Mouse (Mus musculus): ENCODE measurements around the gene 6430548M08Rik. TPM values are rescaled to one million over a fixed set of nuclear protein-coding genes. Genes with fewer than 3 reads are reported as not detected.

The 6430548M08Rik gene
- polyA plus RNA-seq, 1 experiment from 2014 or later, result 8.5 TPM

GRCm38 (mm10) chr8:120100388-120101067 lies 13.4 kb upstream of the 6430548M08Rik start:
- Histone ChIP-seq H3K4me3 (ENCODE audit: low read length) (peak overlapping the region; percentile 89), H3K4me2 (ENCODE audit: low read depth, low read length) (peak overlapping the region; percentile 72), H3K9ac (ENCODE audit: low read length) (peak overlapping the region; percentile 93), H3K9me3 (ENCODE audit: control insufficient read depth, low read length) (no peaks in the 10 kb centered on the region), H3K27ac (ENCODE audit: low read length) (peak overlapping the region; percentile 93), H3K27me3 (ENCODE audit: control insufficient read depth, insufficient read depth, low read depth, low read length) (no peaks in the 10 kb centered on the region), H3K36me3 (ENCODE audit: control insufficient read depth, insufficient read depth, low read length) (no peaks in the 10 kb centered on the region), H3K4me1 (replicated peaks; ENCODE audit: control insufficient read depth, insufficient read depth, low read length) (peaks cover 20% of the 10 kb centered on the region)
- 4% methylated on average over 25 of the region's 25 CpGs for WGBS
- 0 out of 2 replicates have a peak, but pooled peaks have one; percentile 6 for ATAC-seq (ENCODE audit: low read depth)

- peak within 1 kb of the TSS; percentile 72 for H3K4me2 ChIP-seq (ENCODE audit: low read depth, low read length)
- peaks cover 20% of the 10 kb centered on the region for H3K4me1 ChIP-seq (replicated peaks; ENCODE audit: control insufficient read depth, insufficient read depth, low read length)
- H3K36me3 ChIP-seq (ENCODE audit: control insufficient read depth, insufficient read depth, low read length), result no peaks in the 10 kb centered on the region
- H3K27me3 ChIP-seq (ENCODE audit: control insufficient read depth, insufficient read depth, low read depth, low read length), result no peaks in the 10 kb centered on the region
- peak within 1 kb of the TSS; percentile 93 for H3K27ac ChIP-seq (ENCODE audit: low read length)
- H3K9ac ChIP-seq (ENCODE audit: low read length), result peak within 1 kb of the TSS; percentile 93
- H3K4me3 ChIP-seq (ENCODE audit: low read length), result peak within 1 kb of the TSS; percentile 89
- H3K9me3 ChIP-seq (ENCODE audit: control insufficient read depth, low read length), result no peaks in the 10 kb centered on the region
- WGBS, result under 1% methylated on average over 77 of the region's 88 CpGs
- ATAC-seq (ENCODE audit: low read depth), result peak; percentile 80
Measured at GRCm38 (mm10) chr8:120101068-120101972, 12.6 kb upstream of the 6430548M08Rik start, which contains the start of gene Zdhhc7. Zdhhc7 (minus strand) TSS chr8:120101482.

- no peak overlapping the region; the same call in 1 of the 2 replicates for H3K4me3 ChIP-seq (ENCODE audit: low read length)
- H3K4me2 ChIP-seq (ENCODE audit: low read depth, low read length), result peak overlapping the region; percentile 72; the same call in 1 of the 2 replicates
- H3K9me3 ChIP-seq (ENCODE audit: control insufficient read depth, low read length), result no peaks in the 10 kb centered on the region
- no peak for ATAC-seq (ENCODE audit: low read depth)
- no peak overlapping the region for H3K9ac ChIP-seq (ENCODE audit: low read length)
- no peaks in the 10 kb centered on the region for H3K36me3 ChIP-seq (ENCODE audit: control insufficient read depth, insufficient read depth, low read length)
- H3K27me3 ChIP-seq (ENCODE audit: control insufficient read depth, insufficient read depth, low read depth, low read length), result no peaks in the 10 kb centered on the region
- peaks cover 20% of the 10 kb centered on the region for H3K4me1 ChIP-seq (replicated peaks; ENCODE audit: control insufficient read depth, insufficient read depth, low read length)
- H3K27ac ChIP-seq (ENCODE audit: low read length), result peak overlapping the region; percentile 65
- 71% methylated on average over 9 of the region's 9 CpGs for WGBS
Measured at GRCm38 (mm10) chr8:120103916-120104315, 10.0 kb upstream of the 6430548M08Rik start.

- peak; percentile 62 for ATAC-seq (ENCODE audit: low read depth)
- Histone ChIP-seq H3K27me3 (ENCODE audit: control insufficient read depth, insufficient read depth, low read depth, low read length) (no peaks in the 10 kb centered on the region), H3K9me3 (ENCODE audit: control insufficient read depth, low read length) (no peaks in the 10 kb centered on the region), H3K36me3 (ENCODE audit: control insufficient read depth, insufficient read depth, low read length) (no peaks in the 10 kb centered on the region), H3K27ac (ENCODE audit: low read length) (peak overlapping the region; percentile 65), H3K4me3 (ENCODE audit: low read length) (no peak overlapping the region), H3K4me1 (replicated peaks; ENCODE audit: control insufficient read depth, insufficient read depth, low read length) (peaks cover 16% of the 10 kb centered on the region), H3K4me2 (ENCODE audit: low read depth, low read length) (no peak overlapping the region), H3K9ac (ENCODE audit: low read length) (0 out of 2 replicates have a peak overlapping the region, but pooled peaks have one; percentile 18)
- WGBS, result 49% methylated on average over 9 of the region's 9 CpGs
Measured at GRCm38 (mm10) chr8:120104721-120105272, 9.2 kb upstream of the 6430548M08Rik start.

- ATAC-seq (ENCODE audit: low read depth), result no peak
- H3K36me3 ChIP-seq (ENCODE audit: control insufficient read depth, insufficient read depth, low read length), result no peaks in the 10 kb centered on the region
- no peaks in the 10 kb centered on the region; the same call in 1 of the 2 replicates for H3K27me3 ChIP-seq (ENCODE audit: control insufficient read depth, insufficient read depth, low read depth, low read length)
- H3K9ac ChIP-seq (ENCODE audit: low read length), result no peak overlapping the region
- H3K9me3 ChIP-seq (ENCODE audit: control insufficient read depth, low read length), result no peaks in the 10 kb centered on the region
- H3K4me2 ChIP-seq (ENCODE audit: low read depth, low read length), result no peak overlapping the region
- H3K27ac ChIP-seq (ENCODE audit: low read length), result no peak overlapping the region
- WGBS, result 32% methylated on average over 3 of the region's 3 CpGs
- no peak overlapping the region for H3K4me3 ChIP-seq (ENCODE audit: low read length)
- peaks cover 7% of the 10 kb centered on the region for H3K4me1 ChIP-seq (replicated peaks; ENCODE audit: control insufficient read depth, insufficient read depth, low read length)
Measured at GRCm38 (mm10) chr8:120109149-120109548, 4.8 kb upstream of the 6430548M08Rik start.

GRCm38 (mm10) chr8:120110966-120111365 lies 3.0 kb upstream of the 6430548M08Rik start:
- Histone ChIP-seq H3K27me3 (ENCODE audit: control insufficient read depth, insufficient read depth, low read depth, low read length) (peaks cover 17% of the 10 kb centered on the region), H3K27ac (ENCODE audit: low read length) (no peak overlapping the region), H3K36me3 (ENCODE audit: control insufficient read depth, insufficient read depth, low read length) (no peaks in the 10 kb centered on the region), H3K9me3 (ENCODE audit: control insufficient read depth, low read length) (no peaks in the 10 kb centered on the region), H3K4me3 (ENCODE audit: low read length) (no peak overlapping the region), H3K4me1 (replicated peaks; ENCODE audit: control insufficient read depth, insufficient read depth, low read length) (peaks cover 11% of the 10 kb centered on the region), H3K4me2 (ENCODE audit: low read depth, low read length) (no peak overlapping the region), H3K9ac (ENCODE audit: low read length) (no peak overlapping the region)
- ATAC-seq (ENCODE audit: low read depth), result no peak
- 69% methylated on average over 4 of the region's 4 CpGs for WGBS

GRCm38 (mm10) chr8:120111382-120111781 lies 2.6 kb upstream of the 6430548M08Rik start:
- Histone ChIP-seq H3K9ac (ENCODE audit: low read length) (no peak overlapping the region), H3K27ac (ENCODE audit: low read length) (no peak overlapping the region), H3K4me1 (replicated peaks; ENCODE audit: control insufficient read depth, insufficient read depth, low read length) (peaks cover 11% of the 10 kb centered on the region), H3K4me3 (ENCODE audit: low read length) (no peak overlapping the region), H3K9me3 (ENCODE audit: control insufficient read depth, low read length) (no peaks in the 10 kb centered on the region), H3K4me2 (ENCODE audit: low read depth, low read length) (no peak overlapping the region), H3K36me3 (ENCODE audit: control insufficient read depth, insufficient read depth, low read length) (no peaks in the 10 kb centered on the region), H3K27me3 (ENCODE audit: control insufficient read depth, insufficient read depth, low read depth, low read length) (peaks cover 21% of the 10 kb centered on the region)
- WGBS, result 38% methylated on average over 4 of the region's 4 CpGs
- no peak for ATAC-seq (ENCODE audit: low read depth)

- no peaks in the 10 kb centered on the region for H3K9me3 ChIP-seq (ENCODE audit: control insufficient read depth, low read length)
- no peak overlapping the region for H3K4me3 ChIP-seq (ENCODE audit: low read length)
- 65% methylated on average over 5 of the region's 5 CpGs for WGBS
- ATAC-seq (ENCODE audit: low read depth), result no peak
- peaks cover 11% of the 10 kb centered on the region for H3K4me1 ChIP-seq (replicated peaks; ENCODE audit: control insufficient read depth, insufficient read depth, low read length)
- no peaks in the 10 kb centered on the region for H3K36me3 ChIP-seq (ENCODE audit: control insufficient read depth, insufficient read depth, low read length)
- H3K27ac ChIP-seq (ENCODE audit: low read length), result no peak overlapping the region
- peaks cover 22% of the 10 kb centered on the region for H3K27me3 ChIP-seq (ENCODE audit: control insufficient read depth, insufficient read depth, low read depth, low read length)
- no peak overlapping the region for H3K4me2 ChIP-seq (ENCODE audit: low read depth, low read length)
- H3K9ac ChIP-seq (ENCODE audit: low read length), result no peak overlapping the region
Measured at GRCm38 (mm10) chr8:120112535-120112934, 1.4 kb upstream of the 6430548M08Rik start.

- WGBS, result 3% methylated on average over 10 of the region's 10 CpGs
- H3K4me2 ChIP-seq (ENCODE audit: low read depth, low read length), result peak overlapping the region; percentile 99
Measured at GRCm38 (mm10) chr8:120113306-120113705, 646 bp upstream of the 6430548M08Rik start.

More at GRCm38 (mm10) chr8:120113306-120113705, 646 bp upstream of the 6430548M08Rik start:
- Histone ChIP-seq H3K4me1 (replicated peaks; ENCODE audit: control insufficient read depth, insufficient read depth, low read length) (peaks cover 13% of the 10 kb centered on the region), H3K9ac (ENCODE audit: low read length) (peak overlapping the region; percentile 70), H3K36me3 (ENCODE audit: control insufficient read depth, insufficient read depth, low read length) (no peaks in the 10 kb centered on the region), H3K9me3 (ENCODE audit: control insufficient read depth, low read length) (no peaks in the 10 kb centered on the region), H3K27me3 (ENCODE audit: control insufficient read depth, insufficient read depth, low read depth, low read length) (peaks cover 22% of the 10 kb centered on the region), H3K4me3 (ENCODE audit: low read length) (peak overlapping the region; percentile 78), H3K27ac (ENCODE audit: low read length) (peak overlapping the region; percentile 94)
- ATAC-seq (ENCODE audit: low read depth), result peak; percentile 53

Data from lung, embryonic 16.5 days (tissue).